Mouse (Mus musculus) layer of hippocampus, postnatal 10 days (tissue): Measurements from ENCODE around the gene Cpt1a. TPM values are rescaled to one million over a fixed set of nuclear protein-coding genes. Genes with fewer than 3 reads are reported as not detected.
A peak's percentile ranks its signal among the peaks of the same experiment; 100 is the strongest.

ENCODE experiments used
- DNase-seq, 2 experiments: peaks; one replicate each; pipeline ENCODE4 v3.0.0; 2021; ENCODE audit warnings: low spot score in 2 of 2
- microRNA-seq, 2 experiments: library from miRNA; unstranded; fragments of <30 nt; microRNA quantifications; one replicate each; pipeline ENCODE4 v1.2.0; 2021
- total RNA-seq, 2 experiments: library from RNA; stranded (reverse); gene quantifications; 2 replicates each; pipeline ENCODE4 v1.2.3; 2021

Gene Cpt1a
- total RNA-seq, 2 experiments from 2014 or later = 31.9 to 35.2 TPM

GRCm38 (mm10) chr19:3424214-3424613, 102.1 kb downstream of the Cpt1a start:
- no peak for DNase-seq

GRCm38 (mm10) chr19:3428057-3428830, 106.1 kb downstream of the Cpt1a start:
- no peak for DNase-seq

GRCm38 (mm10) chr19:3429156-3429816, 107.2 kb downstream of the Cpt1a start:
- peak in 1 of 2 experiments; percentile 21 for DNase-seq

GRCm38 (mm10) chr19:3431066-3431465, 108.9 kb downstream of the Cpt1a start:
- DNase-seq = no peak

GRCm38 (mm10) chr19:3431969-3432368, 109.8 kb downstream of the Cpt1a start:
- no peak for DNase-seq

GRCm38 (mm10) chr19:3434124-3434523, 112.0 kb downstream of the Cpt1a start:
- no peak for DNase-seq

GRCm38 (mm10) chr19:3434641-3435040, 112.5 kb downstream of the Cpt1a start:
- DNase-seq = no peak

Small RNA genes within 50 kb of the gene (microRNA-seq; reads per million reads assigned to microRNA genes)
- gene Mir6984 = 0.22 to 0.59 reads per million in 2 experiments

Other genes with a start within 250 kb of the Cpt1a start
- gene Mrpl21, start 39.4 kb upstream of the Cpt1a start, total RNA-seq = 10 to 100 TPM; 55.1 to 55.7 TPM
- gene Ighmbp2, start 39.3 kb upstream of the Cpt1a start, total RNA-seq = 10 to 100 TPM; 12.4 to 12.6 TPM
- gene Tesmin, start 66.5 kb downstream of the Cpt1a start, total RNA-seq = under 1 TPM; 0.41 to 0.69 TPM
- gene Gal, start 92.2 kb downstream of the Cpt1a start, total RNA-seq = 1 to 10 TPM; 4.5 to 5.5 TPM